Mouse (Mus musculus) forebrain, embryonic 13.5 days (tissue): ENCODE measurements at regions not wholly inside any gene's neighbourhood (a gene's known extent, or its start where the extent isn't known, plus 50 kb on each side); places are given as distances from the start of the nearest gene placed in this dataset.
A peak's percentile ranks its signal among the peaks of the same experiment; 100 is the strongest.

ENCODE experiments used
- ATAC-seq: fragments of 200-750 bp; cut with Nextera tagmentation; 2 replicates; pipeline ENCODE4 v1.8.0; 2017
- H3K27ac ChIP-seq: fragments of 300-500 bp; sonication (generic); 2 replicates; pipeline ENCODE4 v1.5.1; 2015; ENCODE audit warnings: inconsistent platforms, mild to moderate bottlenecking, moderate library complexity
- H3K27me3 ChIP-seq: fragments of 300-500 bp; sonication (generic); 2 replicates; pipeline ENCODE4 v1.6.1; 2015; ENCODE audit warnings: mild to moderate bottlenecking, inconsistent platforms
- H3K36me3 ChIP-seq: fragments of 300-500 bp; sonication (generic); 2 replicates; pipeline ENCODE4 v1.6.1; 2015; ENCODE audit warnings: mild to moderate bottlenecking, inconsistent platforms; ENCODE audit not compliant: poor library complexity, severe bottlenecking
- H3K4me1 ChIP-seq: fragments of 300-500 bp; sonication (generic); 2 replicates; pipeline ENCODE4 v1.6.1; 2015; ENCODE audit warnings: inconsistent platforms
- H3K4me2 ChIP-seq: fragments of 300-500 bp; sonication (generic); 2 replicates; pipeline ENCODE4 v1.6.1; 2015; ENCODE audit warnings: inconsistent platforms, mild to moderate bottlenecking, moderate library complexity
- H3K4me3 ChIP-seq: fragments of 300-500 bp; sonication (generic); 2 replicates; pipeline ENCODE4 v1.5.1; 2015; ENCODE audit warnings: mild to moderate bottlenecking, inconsistent platforms
- H3K9ac ChIP-seq: fragments of 300-500 bp; sonication (generic); 2 replicates; pipeline ENCODE4 v1.6.1; 2015; ENCODE audit warnings: mild to moderate bottlenecking, inconsistent platforms
- H3K9me3 ChIP-seq: fragments of 300-500 bp; sonication (generic); replicated peaks from 2 replicates; pipeline ENCODE4 v1.6.1; 2016; ENCODE audit warnings: inconsistent platforms
- WGBS: fragments of 180-500 bp; shearing (Covaris S2); methylation state at CpG from one replicate; pipeline ENCODE4 v1.1.7; 2015; 5-methylcytosine and 5-hydroxymethylcytosine counted together

DNA sequence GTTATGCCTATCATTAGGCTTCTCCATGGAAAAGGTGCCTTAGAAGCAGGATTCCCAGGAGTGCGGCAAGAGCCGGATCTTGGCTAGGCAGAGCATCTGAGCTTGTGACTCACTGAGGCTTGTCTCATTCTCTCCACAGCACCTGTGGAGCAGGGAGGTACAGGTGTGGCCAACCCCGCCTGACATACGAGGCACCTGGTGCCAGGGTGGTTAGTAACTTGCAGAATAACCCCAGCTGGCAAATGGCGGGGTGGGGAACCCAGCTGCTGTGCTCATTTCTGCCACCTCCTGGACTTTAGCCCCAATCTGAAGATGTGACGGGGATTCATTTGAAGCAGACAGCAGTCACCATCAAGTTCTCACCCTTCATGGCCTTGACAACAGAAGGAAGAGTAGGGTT lies 96.2 kb downstream of the Pdgfra start:
- H3K27ac ChIP-seq: peak overlapping the region; percentile 81; the same call in 1 of the 2 replicates
- no peak overlapping the region for H3K9ac ChIP-seq
- no peak overlapping the region for H3K4me3 ChIP-seq
- 85% methylated on average over 6 of the region's 6 CpGs for WGBS
- H3K4me1 ChIP-seq: peaks cover 19% of the 10 kb centered on the region
- no peaks in the 10 kb centered on the region for H3K36me3 ChIP-seq
- ATAC-seq: no peak
- H3K27me3 ChIP-seq: no peaks in the 10 kb centered on the region
- H3K9me3 ChIP-seq: no peaks in the 10 kb centered on the region
- no peak overlapping the region for H3K4me2 ChIP-seq

DNA sequence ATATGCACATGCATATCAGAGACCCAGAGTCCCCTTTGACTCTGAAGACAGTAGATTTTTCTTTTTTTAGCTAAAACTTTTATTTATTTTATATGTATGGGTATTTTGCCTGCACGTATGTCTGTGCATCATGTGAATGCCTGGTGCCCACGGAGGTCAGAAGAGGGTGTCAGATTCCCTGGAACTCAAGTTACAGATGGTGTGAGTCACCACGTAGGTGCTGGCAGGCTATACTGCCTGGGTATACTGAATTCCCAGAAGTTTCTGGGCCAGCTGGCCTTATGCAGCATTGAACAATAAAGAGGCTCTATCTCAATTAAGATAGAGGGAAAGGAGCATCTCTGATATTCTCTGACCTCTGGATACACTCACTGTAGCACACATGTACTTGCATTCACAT lies 97.6 kb downstream of the Pdgfra start:
- Histone ChIP-seq H3K9ac (no peak overlapping the region), H3K27me3 (no peaks in the 10 kb centered on the region), H3K36me3 (no peaks in the 10 kb centered on the region), H3K4me1 (peaks cover 19% of the 10 kb centered on the region), H3K9me3 (no peaks in the 10 kb centered on the region), H3K4me2 (no peak overlapping the region), H3K27ac (no peak overlapping the region), H3K4me3 (no peak overlapping the region)
- WGBS: 91% methylated on average over 3 of the region's 3 CpGs
- no peak for ATAC-seq

DNA sequence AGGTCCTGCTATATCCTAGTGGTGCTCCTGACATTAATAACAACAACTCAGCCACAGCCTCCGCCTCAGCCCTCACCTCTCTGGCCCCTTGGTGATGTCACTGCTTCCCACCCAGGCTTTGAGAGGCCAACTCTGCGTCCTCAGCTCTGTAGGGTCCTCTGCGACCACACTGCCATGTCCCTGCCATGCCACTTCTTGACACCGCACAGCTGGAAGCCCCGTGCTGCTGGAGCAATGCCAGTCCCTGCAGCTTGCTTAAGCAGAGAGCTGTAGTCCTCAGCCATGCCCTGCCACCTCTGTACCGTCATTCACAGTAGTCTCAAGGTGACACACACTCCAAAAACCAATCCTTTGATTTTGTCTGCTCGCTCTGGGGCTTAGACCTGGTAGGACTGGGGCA lies 101.3 kb downstream of the Pdgfra start:
- Histone ChIP-seq H3K4me1 (peaks cover under 1% of the 10 kb centered on the region; the same call in 1 of the 2 replicates), H3K27me3 (no peaks in the 10 kb centered on the region), H3K36me3 (no peaks in the 10 kb centered on the region), H3K4me2 (no peak overlapping the region), H3K9ac (no peak overlapping the region), H3K27ac (no peak overlapping the region), H3K9me3 (no peaks in the 10 kb centered on the region), H3K4me3 (no peak overlapping the region)
- no peak for ATAC-seq
- 92% methylated on average over 7 of the region's 7 CpGs for WGBS

DNA sequence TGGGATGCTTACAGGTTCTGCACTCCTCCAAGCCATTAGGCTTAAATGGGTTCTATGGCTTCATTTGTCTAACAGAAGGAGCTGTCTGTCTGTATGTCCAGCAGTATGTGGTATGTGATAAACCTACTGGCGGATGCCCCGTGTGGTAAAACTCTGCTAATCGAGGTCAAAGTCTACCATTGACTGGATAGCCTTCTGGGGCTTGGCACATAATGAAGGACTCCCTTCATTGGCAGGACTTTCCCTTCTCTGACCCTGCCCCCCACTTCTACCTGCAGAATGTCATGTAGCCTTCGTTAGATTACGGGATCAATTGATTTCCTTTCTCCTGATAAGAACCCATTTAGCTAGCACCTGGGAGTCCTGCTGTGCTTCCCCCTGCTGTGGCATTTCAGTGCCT lies 101.7 kb downstream of the Pdgfra start:
- H3K27me3 ChIP-seq: no peaks in the 10 kb centered on the region
- H3K36me3 ChIP-seq: no peaks in the 10 kb centered on the region
- H3K4me3 ChIP-seq: no peak overlapping the region
- no peak for ATAC-seq
- no peaks in the 10 kb centered on the region for H3K4me1 ChIP-seq
- no peak overlapping the region for H3K9ac ChIP-seq
- 91% methylated on average over 5 of the region's 5 CpGs for WGBS
- no peaks in the 10 kb centered on the region for H3K9me3 ChIP-seq
- no peak overlapping the region for H3K27ac ChIP-seq
- H3K4me2 ChIP-seq: no peak overlapping the region

DNA sequence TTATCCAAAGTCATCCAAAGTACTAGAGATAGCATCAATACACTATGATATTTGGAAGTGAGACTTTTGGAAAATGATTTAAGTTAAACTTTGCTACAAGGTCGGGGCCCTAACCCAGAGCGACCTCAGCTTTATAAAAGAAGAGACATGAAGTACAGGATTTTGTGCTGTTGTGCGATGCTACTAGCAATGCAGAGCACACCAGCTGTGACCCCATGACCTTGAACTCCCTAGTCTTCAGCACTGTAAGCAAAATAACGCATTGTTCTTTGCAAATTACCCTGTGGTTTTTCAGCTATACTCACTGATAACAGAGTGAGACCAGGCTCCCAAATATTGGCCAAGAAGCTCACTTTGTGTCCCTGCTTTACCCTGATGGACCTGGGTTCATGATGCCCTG lies 104.1 kb downstream of the Pdgfra start:
- ATAC-seq: no peak
- Histone ChIP-seq H3K36me3 (no peaks in the 10 kb centered on the region), H3K9me3 (0 out of 2 replicates have a peak, but pooled peaks cover 2% of the 10 kb centered on the region), H3K27me3 (no peaks in the 10 kb centered on the region), H3K4me1 (no peaks in the 10 kb centered on the region), H3K4me2 (no peak overlapping the region), H3K27ac (no peak overlapping the region), H3K9ac (no peak overlapping the region), H3K4me3 (no peak overlapping the region)
- WGBS: 88% methylated on average over 4 of the region's 4 CpGs

DNA sequence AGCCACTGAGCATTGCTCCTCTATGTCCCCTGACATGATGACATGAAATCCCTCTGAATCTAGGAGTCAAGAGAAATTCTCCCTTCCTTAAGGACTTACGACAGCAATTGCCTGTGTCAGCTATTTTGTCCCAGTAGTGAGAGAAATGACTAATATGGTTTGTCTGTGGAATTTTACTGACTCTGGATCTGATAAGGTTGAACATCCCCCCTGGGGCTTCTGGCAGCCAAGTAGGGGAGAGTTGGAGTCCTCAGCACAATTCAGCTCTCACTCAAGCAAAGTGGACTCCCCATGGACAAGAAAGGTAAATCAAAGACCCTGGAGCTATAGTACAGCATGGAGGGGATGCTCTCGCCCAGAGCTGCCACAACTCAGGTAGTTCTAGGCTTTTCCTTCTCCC lies 105.0 kb downstream of the Pdgfra start:
- no peak overlapping the region for H3K27ac ChIP-seq
- H3K4me2 ChIP-seq: no peak overlapping the region
- ATAC-seq: no peak
- 76% methylated on average over 2 of the region's 2 CpGs for WGBS
- H3K4me3 ChIP-seq: no peak overlapping the region
- no peak overlapping the region for H3K9ac ChIP-seq
- 0 out of 2 replicates have a peak, but pooled peaks cover 5% of the 10 kb centered on the region for H3K9me3 ChIP-seq
- H3K4me1 ChIP-seq: no peaks in the 10 kb centered on the region
- H3K36me3 ChIP-seq: no peaks in the 10 kb centered on the region
- H3K27me3 ChIP-seq: no peaks in the 10 kb centered on the region

DNA sequence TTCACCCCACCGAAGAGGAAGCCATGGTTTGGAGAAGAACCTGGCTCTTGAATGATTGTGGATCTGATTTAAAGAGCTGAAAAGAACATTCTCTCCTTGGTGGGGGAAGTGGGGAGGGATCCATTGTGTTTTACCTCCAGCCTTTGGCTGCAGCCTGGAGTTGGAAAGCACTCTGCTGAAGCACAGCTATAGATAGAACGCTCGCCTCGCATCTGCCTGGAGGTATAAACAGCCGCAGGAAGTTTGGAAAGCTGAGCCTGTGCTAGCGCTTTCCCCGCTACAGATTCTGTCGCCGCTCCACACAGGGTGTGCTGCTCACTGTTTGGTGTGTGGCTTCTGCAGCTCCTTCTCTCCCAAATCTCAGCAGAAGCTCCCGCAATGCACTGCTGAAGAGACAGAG lies 108.2 kb downstream of the Pdgfra start:
- Histone ChIP-seq H3K4me3 (no peak overlapping the region), H3K36me3 (no peaks in the 10 kb centered on the region), H3K27ac (no peak overlapping the region), H3K27me3 (no peaks in the 10 kb centered on the region), H3K4me1 (no peaks in the 10 kb centered on the region), H3K9ac (no peak overlapping the region), H3K4me2 (no peak overlapping the region), H3K9me3 (0 out of 2 replicates have a peak, but pooled peaks cover 5% of the 10 kb centered on the region)
- WGBS: 92% methylated on average over 10 of the region's 10 CpGs
- ATAC-seq: no peak

DNA sequence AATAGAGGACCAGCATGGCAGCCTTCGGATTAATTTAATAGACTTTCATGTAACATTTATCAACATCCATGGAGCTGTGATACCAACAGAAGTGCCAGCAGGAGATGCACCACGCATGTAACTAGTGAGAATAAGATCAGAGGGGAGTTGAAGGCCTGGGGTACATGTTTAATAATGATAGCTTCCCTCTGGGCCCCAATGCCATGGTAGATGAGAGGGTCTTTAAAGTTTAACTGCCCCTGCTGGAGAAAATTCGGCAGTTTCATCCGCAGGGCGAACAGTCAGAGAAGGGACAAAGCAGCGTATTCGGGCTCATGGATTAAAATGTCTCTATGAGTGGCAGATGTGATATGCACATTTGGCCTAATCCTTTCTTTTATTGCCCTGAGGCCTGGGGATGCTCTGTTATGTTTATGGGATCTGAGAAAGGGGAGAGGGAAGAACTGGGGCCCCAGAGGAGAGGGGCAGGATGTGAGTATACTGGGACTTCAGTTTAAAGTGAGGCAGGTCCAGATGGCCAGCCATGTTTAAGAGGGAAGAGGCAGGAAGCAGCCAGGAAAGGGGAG lies 114.1 kb downstream of the Pdgfra start:
- no peak overlapping the region for H3K9ac ChIP-seq
- no peak for ATAC-seq
- 77% methylated on average over 7 of the region's 7 CpGs for WGBS
- no peak overlapping the region for H3K4me2 ChIP-seq
- 0 out of 2 replicates have a peak, but pooled peaks cover 3% of the 10 kb centered on the region for H3K9me3 ChIP-seq
- no peaks in the 10 kb centered on the region for H3K4me1 ChIP-seq
- H3K27ac ChIP-seq: no peak overlapping the region
- H3K4me3 ChIP-seq: no peak overlapping the region
- no peaks in the 10 kb centered on the region for H3K36me3 ChIP-seq
- no peaks in the 10 kb centered on the region for H3K27me3 ChIP-seq

DNA sequence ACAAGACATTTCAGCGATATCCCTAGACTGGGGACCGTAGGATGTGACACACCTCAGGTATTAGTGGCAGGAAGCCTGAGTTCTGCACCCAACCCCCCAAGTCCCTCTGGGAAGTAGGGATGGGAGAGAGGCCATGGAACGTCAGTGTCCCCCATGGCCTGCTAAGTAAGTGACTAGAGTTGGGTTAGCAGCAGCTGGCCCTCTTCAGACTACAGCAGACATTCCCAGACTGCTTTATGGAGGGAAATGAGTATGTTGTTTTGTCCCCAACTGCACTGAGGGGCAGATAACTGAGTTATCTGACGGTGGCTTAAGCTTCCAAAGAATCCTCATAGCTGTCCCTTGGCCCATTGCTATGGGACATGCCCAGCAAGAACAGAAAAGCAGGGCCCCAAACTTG lies 114.8 kb downstream of the Pdgfra start:
- no peaks in the 10 kb centered on the region for H3K9me3 ChIP-seq
- no peak overlapping the region for H3K4me3 ChIP-seq
- 88% methylated on average over 4 of the region's 4 CpGs for WGBS
- H3K36me3 ChIP-seq: no peaks in the 10 kb centered on the region
- H3K9ac ChIP-seq: no peak overlapping the region
- no peaks in the 10 kb centered on the region for H3K4me1 ChIP-seq
- no peaks in the 10 kb centered on the region for H3K27me3 ChIP-seq
- no peak overlapping the region for H3K4me2 ChIP-seq
- ATAC-seq: no peak
- H3K27ac ChIP-seq: no peak overlapping the region

DNA sequence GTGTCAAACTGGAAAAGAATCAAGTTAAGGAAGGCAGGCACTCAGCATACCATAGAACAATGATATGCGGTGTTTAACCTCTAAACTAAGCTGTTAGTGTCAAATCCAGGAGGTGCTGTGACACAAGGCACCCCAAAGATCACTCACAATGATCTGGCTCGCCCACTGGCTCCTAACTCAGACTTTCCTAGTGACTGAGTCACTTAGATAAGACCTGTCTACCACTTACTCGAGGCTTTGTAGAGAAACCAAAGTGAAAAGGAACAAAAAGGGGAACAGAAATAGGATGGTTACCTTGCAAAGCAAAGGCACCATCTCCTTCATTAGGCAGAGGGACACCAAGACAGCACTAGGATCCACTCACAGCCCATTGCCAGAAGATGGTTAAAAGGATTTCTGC lies 115.7 kb downstream of the Pdgfra start:
- Histone ChIP-seq H3K9ac (no peak overlapping the region), H3K4me2 (no peak overlapping the region), H3K27ac (no peak overlapping the region), H3K36me3 (no peaks in the 10 kb centered on the region), H3K4me1 (no peaks in the 10 kb centered on the region), H3K4me3 (no peak overlapping the region), H3K27me3 (no peaks in the 10 kb centered on the region), H3K9me3 (no peaks in the 10 kb centered on the region)
- 86% methylated on average over 3 of the region's 3 CpGs for WGBS
- ATAC-seq: no peak

DNA sequence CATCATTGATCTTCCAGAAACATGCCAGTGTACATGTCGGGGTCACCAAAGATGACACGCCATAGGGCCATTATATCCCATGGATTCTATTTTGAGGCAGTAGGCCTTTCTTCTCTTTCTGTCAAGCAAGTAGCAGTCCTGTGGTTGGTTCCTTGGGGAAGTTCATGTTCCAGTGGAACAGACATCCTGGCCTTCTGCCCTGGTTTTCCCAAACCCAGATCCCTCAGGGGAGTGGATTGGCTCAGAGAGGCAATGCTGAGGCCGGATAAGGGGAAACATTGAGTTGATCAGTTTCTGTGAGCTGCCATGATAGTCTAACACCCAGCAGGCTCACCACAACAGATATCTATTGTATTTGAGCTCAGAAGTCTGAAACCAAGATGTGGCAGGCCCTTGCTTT lies 125.9 kb downstream of the Pdgfra start:
- WGBS: 94% methylated on average over 3 of the region's 3 CpGs
- no peak for ATAC-seq
- no peaks in the 10 kb centered on the region for H3K9me3 ChIP-seq
- H3K27ac ChIP-seq: no peak overlapping the region
- H3K36me3 ChIP-seq: no peaks in the 10 kb centered on the region
- H3K9ac ChIP-seq: no peak overlapping the region
- no peak overlapping the region for H3K4me3 ChIP-seq
- no peaks in the 10 kb centered on the region for H3K27me3 ChIP-seq
- H3K4me1 ChIP-seq: no peaks in the 10 kb centered on the region
- no peak overlapping the region for H3K4me2 ChIP-seq

DNA sequence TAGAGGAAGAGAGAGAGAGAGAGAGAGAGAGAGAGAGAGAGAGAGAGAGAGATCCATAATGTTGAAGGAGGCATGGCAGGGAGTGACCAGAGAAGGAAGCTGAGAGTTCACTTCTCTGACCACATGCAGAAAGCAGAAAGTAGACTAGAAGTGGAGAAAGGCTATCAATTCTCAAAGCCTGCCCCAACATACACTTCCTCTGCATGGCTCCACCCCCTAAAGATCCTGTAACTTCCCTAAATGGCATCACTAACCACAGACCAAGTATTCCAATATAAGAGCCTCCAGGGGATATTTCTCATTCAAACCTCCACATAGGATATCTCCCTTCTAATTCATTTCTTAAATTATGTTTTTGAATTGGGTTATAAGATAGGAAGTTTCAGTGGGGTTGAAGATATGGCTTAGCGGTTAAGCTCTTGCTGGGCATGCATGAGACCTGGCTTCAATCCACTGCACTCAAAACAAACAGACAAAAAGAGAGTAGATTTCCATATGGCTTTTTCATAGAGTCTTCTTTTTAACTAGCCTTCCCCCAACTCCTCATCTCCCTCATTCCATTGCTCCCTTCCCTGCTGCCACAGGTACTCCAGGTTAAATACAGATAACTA lies 127.6 kb downstream of the Pdgfra start:
- Histone ChIP-seq H3K4me2 (no peak overlapping the region), H3K4me1 (no peaks in the 10 kb centered on the region), H3K36me3 (no peaks in the 10 kb centered on the region), H3K27me3 (no peaks in the 10 kb centered on the region), H3K4me3 (no peak overlapping the region), H3K9me3 (no peaks in the 10 kb centered on the region), H3K27ac (no peak overlapping the region), H3K9ac (no peak overlapping the region)
- no peak for ATAC-seq
- 96% methylated on average over 1 of the region's 1 CpGs for WGBS

DNA sequence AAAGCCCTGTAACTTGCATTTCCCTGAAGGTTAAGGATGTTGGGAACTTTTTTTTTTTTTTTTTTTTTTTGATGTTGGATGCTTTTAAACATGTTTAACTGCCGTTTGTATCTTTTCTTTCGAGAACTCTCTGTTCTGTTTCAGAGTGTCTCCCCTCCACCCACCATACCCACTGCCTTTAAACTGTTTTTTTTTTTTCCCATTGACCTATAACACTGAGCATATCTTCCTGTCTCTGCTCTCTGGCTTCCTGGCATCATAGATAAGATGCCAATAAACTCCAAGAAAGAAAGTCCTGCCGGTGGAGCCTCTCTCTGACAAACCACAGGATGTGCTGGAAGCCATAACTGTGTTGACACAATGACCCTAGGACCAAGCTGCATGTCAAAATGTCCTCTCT lies 128.6 kb downstream of the Pdgfra start:
- H3K9me3 ChIP-seq: no peaks in the 10 kb centered on the region
- H3K4me1 ChIP-seq: no peaks in the 10 kb centered on the region
- WGBS: 81% methylated on average over 3 of the region's 3 CpGs
- no peak overlapping the region for H3K9ac ChIP-seq
- no peaks in the 10 kb centered on the region for H3K27me3 ChIP-seq
- no peak overlapping the region for H3K4me2 ChIP-seq
- no peak for ATAC-seq
- H3K36me3 ChIP-seq: no peaks in the 10 kb centered on the region
- no peak overlapping the region for H3K27ac ChIP-seq
- H3K4me3 ChIP-seq: no peak overlapping the region
